Mouse (Mus musculus) heart, postnatal 0 days (tissue): ENCODE measurements at regions not wholly inside any gene's neighbourhood (a gene's known extent, or its start where the extent isn't known, plus 50 kb on each side); places are given as distances from the start of the nearest gene placed in this dataset.

ENCODE experiments used
- CTCF ChIP-seq: IDR thresholded peaks from 2 replicates; pipeline ENCODE4 v1.5.1; 2016; ENCODE audit warnings: antibody characterized with exemption, control low read depth, low read depth
- EP300 ChIP-seq: IDR thresholded peaks from 2 replicates; pipeline ENCODE4 v1.6.1; 2016; ENCODE audit warnings: antibody characterized with exemption, low read depth

DNA sequence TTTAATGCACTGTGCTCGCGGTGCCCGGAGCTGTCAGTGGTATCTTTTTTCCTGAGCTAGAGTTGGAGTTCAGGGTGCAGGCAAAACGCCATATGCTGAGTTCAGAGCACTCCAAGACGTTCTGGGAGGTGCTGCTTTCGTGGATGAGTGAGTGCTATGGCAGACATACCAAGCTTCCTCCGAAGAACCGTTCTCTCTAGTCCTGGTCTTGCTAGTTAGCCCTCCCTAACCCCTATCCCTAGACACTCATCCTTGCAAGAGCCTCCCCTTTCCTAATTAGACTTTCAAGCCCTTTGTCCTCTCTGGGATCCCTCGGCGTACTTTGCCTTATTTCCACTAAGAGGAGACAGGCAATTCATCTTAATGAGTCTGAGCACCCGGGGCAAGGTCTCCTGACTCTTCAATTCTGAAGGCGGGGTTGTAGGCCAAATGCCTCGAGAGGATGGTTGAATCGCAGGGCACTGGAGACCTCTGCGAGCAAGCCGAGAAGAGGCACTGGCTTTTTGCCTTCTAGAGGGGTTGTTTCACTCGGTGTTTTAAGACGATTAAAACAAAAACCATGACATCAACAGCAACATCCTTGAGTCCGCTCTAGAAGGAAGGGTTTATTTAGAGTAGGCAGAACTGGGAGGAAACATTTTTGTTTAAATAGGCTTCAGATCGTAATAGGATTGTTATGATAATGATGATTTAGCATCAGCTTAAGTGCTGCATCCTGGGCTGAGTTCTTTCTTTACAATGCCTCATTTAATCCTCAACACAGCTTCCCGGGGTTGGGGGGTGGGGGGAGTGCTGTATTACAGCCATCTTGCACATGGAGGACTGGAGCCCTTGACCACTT lies 243.6 kb downstream of the Ndfip2 start:
- no peak for TF ChIP-seq CTCF
- TF ChIP-seq EP300, result no peak
